Mouse (Mus musculus) C2C12 (cell line): Measurements from ENCODE around the gene Cadm1.

ENCODE experiments used
- CEBPB ChIP-seq: IDR thresholded peaks from one replicate; pipeline ENCODE4 v1.6.1; 2011; ENCODE audit warnings: low read depth, mild to moderate bottlenecking, control low read depth, moderate library complexity
- CTCF ChIP-seq: IDR thresholded peaks from one replicate; pipeline ENCODE4 v1.5.1; 2011; ENCODE audit not compliant: control insufficient read depth, insufficient read depth, insufficient read length
- FOSL1 ChIP-seq: IDR thresholded peaks from one replicate; pipeline ENCODE4 v1.8.0; 2011; ENCODE audit warnings: mild to moderate bottlenecking, low read length; ENCODE audit not compliant: poor library complexity, insufficient read depth, severe bottlenecking
- MAX ChIP-seq: IDR thresholded peaks from one replicate; pipeline ENCODE4 v1.6.1; 2011; ENCODE audit warnings: mild to moderate bottlenecking, control low read depth
- MYOD1 ChIP-seq: IDR thresholded peaks from one replicate; pipeline ENCODE4 v1.6.1; 2011; ENCODE audit warnings: low read depth; ENCODE audit not compliant: control insufficient read depth, insufficient read length
- MYOG ChIP-seq: IDR thresholded peaks from one replicate; pipeline ENCODE4 v1.6.1; 2011; ENCODE audit not compliant: control insufficient read depth, insufficient read length; ENCODE audit errors: extremely low read depth
- USF1 ChIP-seq: IDR thresholded peaks from one replicate; pipeline ENCODE4 v1.6.1; 2011; ENCODE audit warnings: low read depth, mild to moderate bottlenecking, control low read depth, moderate library complexity

- TF ChIP-seq CTCF (no peak), MAX (no peak), USF1 (no peak), MYOG (no peak), FOSL1 (no peak), CEBPB (no peak), MYOD1 (no peak)
Observed at GRCm38 (mm10) chr9:47753127-47753526, 223.2 kb downstream of the Cadm1 start.
